Mouse (Mus musculus) intestine, postnatal 0 days (tissue): Measurements from ENCODE around the gene Macrod1. TPM values are rescaled to one million over a fixed set of nuclear protein-coding genes. Genes with fewer than 3 reads are reported as not detected.

Experiments used
- ATAC-seq: fragments of 200-750 bp; cut with Nextera tagmentation; 2 replicates; pipeline ENCODE4 v1.8.0; 2017; ENCODE audit warnings: mild to moderate bottlenecking, moderate TSS enrichment, moderate library complexity
- H3K27ac ChIP-seq: fragments of 300-500 bp; sonication (generic); 2 replicates; pipeline ENCODE4 v1.5.1; 2014; ENCODE audit warnings: mild to moderate bottlenecking, low read depth, low read length, moderate library complexity
- H3K27me3 ChIP-seq: fragments of 300-500 bp; sonication (generic); replicated peaks from 2 replicates; pipeline ENCODE4 v1.6.1; 2014; ENCODE audit warnings: low read length, mixed read lengths; ENCODE audit not compliant: control insufficient read depth, insufficient read depth
- H3K36me3 ChIP-seq: fragments of 300-500 bp; sonication (generic); 2 replicates; pipeline ENCODE4 v1.6.1; 2014; ENCODE audit warnings: mild to moderate bottlenecking, moderate library complexity; ENCODE audit not compliant: control insufficient read depth, insufficient read depth
- H3K4me1 ChIP-seq: fragments of 300-500 bp; sonication (generic); replicated peaks from 2 replicates; pipeline ENCODE4 v1.6.1; 2014; ENCODE audit warnings: antibody characterized with exemption, low read length, mixed read lengths; ENCODE audit not compliant: control insufficient read depth, insufficient read depth
- H3K4me2 ChIP-seq: fragments of 300-500 bp; sonication (generic); replicated peaks from 2 replicates; pipeline ENCODE4 v1.6.1; 2014; ENCODE audit warnings: low read depth, mild to moderate bottlenecking, moderate library complexity
- H3K4me3 ChIP-seq: fragments of 300-500 bp; sonication (generic); 2 replicates; pipeline ENCODE4 v1.5.1; 2014; ENCODE audit warnings: low read depth, low read length
- H3K9ac ChIP-seq: fragments of 300-500 bp; sonication (generic); 2 replicates; pipeline ENCODE4 v1.6.1; 2014; ENCODE audit warnings: mild to moderate bottlenecking, low read depth, low read length
- H3K9me3 ChIP-seq: fragments of 300-500 bp; sonication (generic); 2 replicates; pipeline ENCODE4 v1.6.1; 2016; ENCODE audit warnings: mixed run types; ENCODE audit not compliant: control insufficient read depth
- CTCF ChIP-seq: sonication (generic); IDR thresholded peaks from 2 replicates; pipeline ENCODE4 v1.5.1; 2016; ENCODE audit warnings: low read depth, mild to moderate bottlenecking, control low read depth, antibody characterized with exemption, moderate library complexity
- WGBS: fragments of 180-500 bp; shearing (Covaris S2); extraction: QIAGEN DNeasy Blood & Tissue Kit; methylation state at CpG from one replicate; pipeline ENCODE4 v1.1.7; 2014; 5-methylcytosine and 5-hydroxymethylcytosine counted together
- polyA plus RNA-seq: library from polyadenylated mRNA; unstranded; fragments of >200 nt; fragmentation: Nextera tagmentation; extraction: Ambion mirVana; gene quantifications from 2 replicates; pipeline ENCODE4 v1.2.1, GENCODE M21; 2015

Macrod1 gene
- polyA plus RNA-seq, 1 experiment from 2014 or later, result 15.1 TPM

- Histone ChIP-seq H3K4me3 (no peak overlapping the region), H3K36me3 (no peaks in the 10 kb centered on the region), H3K4me1 (no peaks in the 10 kb centered on the region), H3K27ac (no peak overlapping the region), H3K9ac (no peak overlapping the region), H3K9me3 (no peaks in the 10 kb centered on the region), H3K4me2 (no peak overlapping the region), H3K27me3 (no peaks in the 10 kb centered on the region)
- ATAC-seq, result no peak
- TF ChIP-seq CTCF, result no peak
- 27% methylated on average over 10 of the region's 10 CpGs for WGBS
These were observed 66.2 kb downstream of the Macrod1 start for GRCm38 (mm10) chr19:7122698-7123306.

DNA sequence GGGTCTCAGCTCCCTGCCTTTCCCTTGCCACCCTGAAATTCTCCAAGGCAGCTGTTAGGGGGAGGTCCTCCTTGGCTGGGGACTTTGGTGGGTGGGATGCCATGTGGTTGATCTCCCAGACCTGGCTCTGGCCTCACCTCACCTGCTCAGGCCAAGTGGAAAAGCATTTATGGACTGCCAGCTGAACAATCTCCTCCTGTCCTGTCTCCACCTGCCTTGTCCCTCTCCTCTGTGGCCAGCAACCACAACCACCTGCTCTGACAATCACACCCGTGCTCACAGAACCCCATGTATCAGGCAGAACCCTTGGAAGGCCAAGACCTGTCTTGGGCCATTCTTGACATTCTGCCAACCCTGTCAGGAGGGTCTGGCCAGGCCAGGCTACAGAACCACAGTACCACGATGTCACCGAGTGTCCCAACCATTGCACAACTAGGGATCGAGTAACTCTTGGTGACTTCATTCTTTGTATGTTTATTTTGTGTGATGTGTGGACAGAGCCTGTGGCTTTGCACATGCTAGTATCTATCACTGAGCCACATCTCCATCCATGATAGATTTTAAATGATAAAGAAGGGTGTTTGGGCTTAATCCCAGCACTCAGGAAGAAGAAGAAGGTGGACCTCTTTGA, 69.0 kb downstream of the Macrod1 start:
- ATAC-seq, result no peak
- WGBS, result 76% methylated on average over 4 of the region's 4 CpGs

GRCm38 (mm10) chr19:7126209-7126608, 69.6 kb downstream of the Macrod1 start:
- no peak for TF ChIP-seq CTCF
- 87% methylated on average over 1 of the region's 1 CpGs for WGBS
- no peak for ATAC-seq

More for the DNA sequence above, 69.0 kb downstream of the Macrod1 start:
- Histone ChIP-seq H3K9me3 (no peaks in the 10 kb centered on the region), H3K4me3 (no peak overlapping the region), H3K36me3 (no peaks in the 10 kb centered on the region), H3K27ac (no peak overlapping the region), H3K4me1 (no peaks in the 10 kb centered on the region), H3K4me2 (no peak overlapping the region), H3K27me3 (no peaks in the 10 kb centered on the region), H3K9ac (no peak overlapping the region)
- no peak for TF ChIP-seq CTCF

DNA sequence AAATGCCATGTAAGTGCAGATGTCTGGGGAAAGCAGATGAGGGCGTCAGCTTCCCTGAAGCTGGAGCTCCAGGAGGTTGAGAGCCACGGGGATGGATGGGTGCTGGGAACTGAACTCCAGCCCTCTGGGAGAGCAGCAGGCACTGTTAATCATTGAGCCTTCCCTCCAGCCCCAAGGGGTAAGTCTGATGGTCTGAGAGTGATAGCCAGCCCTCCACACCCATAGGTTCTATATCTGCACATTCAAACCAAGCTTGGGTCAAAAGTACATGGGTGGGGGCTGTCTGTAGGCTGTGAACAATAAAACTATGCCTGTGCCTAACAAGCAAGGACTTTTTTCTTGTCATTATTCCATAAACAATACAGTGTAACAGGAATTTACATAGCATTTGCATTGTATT, 70.3 kb downstream of the Macrod1 start:
- WGBS, result 60% methylated on average over 2 of the region's 2 CpGs
- no peak for TF ChIP-seq CTCF
- Histone ChIP-seq H3K4me2 (no peak overlapping the region), H3K4me1 (no peaks in the 10 kb centered on the region), H3K4me3 (no peak overlapping the region), H3K36me3 (no peaks in the 10 kb centered on the region), H3K9ac (no peak overlapping the region), H3K9me3 (no peaks in the 10 kb centered on the region), H3K27me3 (no peaks in the 10 kb centered on the region), H3K27ac (no peak overlapping the region)
- ATAC-seq, result no peak

More at GRCm38 (mm10) chr19:7126209-7126608, 69.6 kb downstream of the Macrod1 start:
- Histone ChIP-seq H3K27ac (no peak overlapping the region), H3K27me3 (no peaks in the 10 kb centered on the region), H3K4me1 (no peaks in the 10 kb centered on the region), H3K36me3 (no peaks in the 10 kb centered on the region), H3K4me3 (no peak overlapping the region), H3K9me3 (no peaks in the 10 kb centered on the region), H3K4me2 (no peak overlapping the region), H3K9ac (no peak overlapping the region)

DNA sequence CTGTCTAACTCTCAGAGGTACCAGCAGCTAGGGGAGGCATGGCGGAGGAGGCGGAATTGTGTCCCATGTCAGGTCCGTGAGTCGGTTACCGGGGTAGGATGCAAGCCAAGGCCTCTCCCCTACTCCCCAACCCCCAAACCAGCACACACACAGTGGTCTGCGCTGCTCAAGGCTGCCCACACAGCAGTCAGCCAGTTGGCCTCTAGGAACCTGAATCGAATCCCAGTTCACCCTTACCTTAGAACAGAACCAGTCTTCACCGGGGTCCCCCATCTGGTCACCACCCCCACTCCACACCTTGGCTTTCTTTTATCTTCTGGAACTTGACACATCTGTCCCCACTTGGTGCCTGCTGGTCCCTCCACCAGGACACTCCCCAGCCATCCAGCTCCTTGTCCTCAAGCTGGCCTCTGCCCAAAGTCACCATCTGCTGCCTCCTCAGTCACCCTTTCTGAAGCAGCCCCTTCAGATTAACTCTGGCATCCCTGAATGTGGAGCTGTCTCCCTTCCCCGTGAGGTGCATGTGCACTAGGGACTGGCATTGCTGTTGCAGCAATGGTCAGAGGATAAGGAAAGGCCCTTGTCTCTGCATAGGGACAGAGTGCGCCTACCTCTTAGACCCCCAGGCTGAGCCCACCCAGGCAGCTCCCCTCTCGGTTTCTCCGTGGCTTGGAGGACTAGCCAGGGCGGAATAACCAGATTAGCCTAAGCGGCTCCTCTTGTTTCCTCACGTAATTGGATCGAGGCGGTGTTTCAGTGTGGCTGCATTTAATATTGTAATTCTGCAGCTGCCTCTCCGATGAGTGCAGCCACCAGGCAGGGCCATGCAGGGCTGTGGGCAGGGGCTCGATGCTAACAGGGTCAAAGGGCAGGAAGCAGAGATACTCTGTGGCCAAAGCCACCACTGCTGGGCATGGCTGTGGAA, 72.2 kb downstream of the Macrod1 start:
- H3K27me3 ChIP-seq, result no peaks in the 10 kb centered on the region
- no peaks in the 10 kb centered on the region for H3K36me3 ChIP-seq
- H3K4me2 ChIP-seq, result no peak overlapping the region
- TF ChIP-seq CTCF, result no peak
- whole genome bisulfite sequencing, result 74% methylated on average over 19 of the region's 19 CpGs
- H3K4me1 ChIP-seq, result no peaks in the 10 kb centered on the region
- no peak overlapping the region for H3K4me3 ChIP-seq
- no peak overlapping the region for H3K27ac ChIP-seq
- no peak for ATAC-seq
- no peaks in the 10 kb centered on the region for H3K9me3 ChIP-seq
- no peak overlapping the region for H3K9ac ChIP-seq

GRCm38 (mm10) chr19:7130317-7130716, 73.7 kb downstream of the Macrod1 start:
- H3K9me3 ChIP-seq, result no peaks in the 10 kb centered on the region
- no peaks in the 10 kb centered on the region for H3K27me3 ChIP-seq
- H3K36me3 ChIP-seq, result no peaks in the 10 kb centered on the region
- H3K4me3 ChIP-seq, result no peak overlapping the region
- TF ChIP-seq CTCF, result no peak
- no peak overlapping the region for H3K27ac ChIP-seq
- WGBS, result 73% methylated on average over 11 of the region's 11 CpGs
- H3K4me2 ChIP-seq, result no peak overlapping the region
- H3K9ac ChIP-seq, result no peak overlapping the region
- H3K4me1 ChIP-seq, result peaks cover 4% of the 10 kb centered on the region; the same call in 1 of the 2 replicates
- ATAC-seq, result no peak
